Mouse (Mus musculus): ENCODE results near the gene Rap1b. TPM values are rescaled to one million over a fixed set of nuclear protein-coding genes. Genes with fewer than 3 reads are reported as not detected.

Rap1b gene
- total RNA-seq, 1 experiment from 2014 or later: 331 TPM

- peak; percentile 99 for ATAC-seq (ENCODE audit: extremely low read depth, insufficient number of reproducible peaks, low FRiP score, poor library complexity, severe bottlenecking)
Measured at GRCm38 (mm10) chr10:117860958-117861357, 15.1 kb upstream of the Rap1b start.

GRCm38 (mm10) chr10:117860361-117860760, 14.5 kb upstream of the Rap1b start:
- ATAC-seq (ENCODE audit: extremely low read depth, insufficient number of reproducible peaks, low FRiP score, poor library complexity, severe bottlenecking): no peak

GRCm38 (mm10) chr10:117859800-117860199, 14.0 kb upstream of the Rap1b start:
- no peak for ATAC-seq (ENCODE audit: extremely low read depth, insufficient number of reproducible peaks, low FRiP score, poor library complexity, severe bottlenecking)

- no peak for ATAC-seq (ENCODE audit: extremely low read depth, insufficient number of reproducible peaks, low FRiP score, poor library complexity, severe bottlenecking)
Measured at GRCm38 (mm10) chr10:117858241-117858640, 12.4 kb upstream of the Rap1b start.

GRCm38 (mm10) chr10:117856001-117856720, 10.3 kb upstream of the Rap1b start:
- ATAC-seq (ENCODE audit: extremely low read depth, insufficient number of reproducible peaks, low FRiP score, poor library complexity, severe bottlenecking): no peak

- ATAC-seq (ENCODE audit: extremely low read depth, insufficient number of reproducible peaks, low FRiP score, poor library complexity, severe bottlenecking): no peak
Measured at GRCm38 (mm10) chr10:117852648-117853192, 6.9 kb upstream of the Rap1b start.

GRCm38 (mm10) chr10:117848981-117849380, 3.1 kb upstream of the Rap1b start:
- ATAC-seq (ENCODE audit: extremely low read depth, insufficient number of reproducible peaks, low FRiP score, poor library complexity, severe bottlenecking): no peak

GRCm38 (mm10) chr10:117846796-117847195, 961 bp upstream of the Rap1b start:
- ATAC-seq (ENCODE audit: extremely low read depth, insufficient number of reproducible peaks, low FRiP score, poor library complexity, severe bottlenecking): no peak

- peak; percentile 49; the same call in 1 of the 2 replicates for ATAC-seq (ENCODE audit: extremely low read depth, insufficient number of reproducible peaks, low FRiP score, poor library complexity, severe bottlenecking)
Measured at GRCm38 (mm10) chr10:117846260-117846632, 411 bp upstream of the Rap1b start.

- ATAC-seq (ENCODE audit: extremely low read depth, insufficient number of reproducible peaks, low FRiP score, poor library complexity, severe bottlenecking): peak; percentile 34; the same call in 1 of the 2 replicates
Measured at GRCm38 (mm10) chr10:117844782-117845596, 846 bp downstream of the Rap1b start.

GRCm38 (mm10) chr10:117844279-117844678, 1.6 kb downstream of the Rap1b start:
- ATAC-seq (ENCODE audit: extremely low read depth, insufficient number of reproducible peaks, low FRiP score, poor library complexity, severe bottlenecking): no peak

GRCm38 (mm10) chr10:117843690-117844089, 2.1 kb downstream of the Rap1b start:
- no peak for ATAC-seq (ENCODE audit: extremely low read depth, insufficient number of reproducible peaks, low FRiP score, poor library complexity, severe bottlenecking)

- no peak for ATAC-seq (ENCODE audit: extremely low read depth, insufficient number of reproducible peaks, low FRiP score, poor library complexity, severe bottlenecking)
Measured at GRCm38 (mm10) chr10:117841765-117842164, 4.1 kb downstream of the Rap1b start.

GRCm38 (mm10) chr10:117840431-117840995, 5.3 kb downstream of the Rap1b start:
- ATAC-seq (ENCODE audit: extremely low read depth, insufficient number of reproducible peaks, low FRiP score, poor library complexity, severe bottlenecking): no peak

- no peak for ATAC-seq (ENCODE audit: extremely low read depth, insufficient number of reproducible peaks, low FRiP score, poor library complexity, severe bottlenecking)
Measured at GRCm38 (mm10) chr10:117839737-117840136, 6.1 kb downstream of the Rap1b start.

- ATAC-seq (ENCODE audit: extremely low read depth, insufficient number of reproducible peaks, low FRiP score, poor library complexity, severe bottlenecking): peak; percentile 48; the same call in 1 of the 2 replicates
Measured at GRCm38 (mm10) chr10:117838924-117839323, 6.9 kb downstream of the Rap1b start.

- ATAC-seq (ENCODE audit: extremely low read depth, insufficient number of reproducible peaks, low FRiP score, poor library complexity, severe bottlenecking): peak; percentile 72
Measured at GRCm38 (mm10) chr10:117836354-117836753, 9.5 kb downstream of the Rap1b start.

- ATAC-seq (ENCODE audit: extremely low read depth, insufficient number of reproducible peaks, low FRiP score, poor library complexity, severe bottlenecking): no peak
Measured at GRCm38 (mm10) chr10:117835453-117835852, 10.4 kb downstream of the Rap1b start.

GRCm38 (mm10) chr10:117830797-117831196, 15.0 kb downstream of the Rap1b start:
- ATAC-seq (ENCODE audit: extremely low read depth, insufficient number of reproducible peaks, low FRiP score, poor library complexity, severe bottlenecking): no peak
